Mouse (Mus musculus) spleen, adult 18-20 months (tissue): ENCODE data around the gene Krtap2-4.

Source experiments
- DNase-seq, 2 experiments: peaks; one replicate each; pipeline ENCODE4 v3.0.0; 2022; ENCODE audit warnings: mixed read lengths in 2 of 2

Gene Krtap2-4

DNA sequence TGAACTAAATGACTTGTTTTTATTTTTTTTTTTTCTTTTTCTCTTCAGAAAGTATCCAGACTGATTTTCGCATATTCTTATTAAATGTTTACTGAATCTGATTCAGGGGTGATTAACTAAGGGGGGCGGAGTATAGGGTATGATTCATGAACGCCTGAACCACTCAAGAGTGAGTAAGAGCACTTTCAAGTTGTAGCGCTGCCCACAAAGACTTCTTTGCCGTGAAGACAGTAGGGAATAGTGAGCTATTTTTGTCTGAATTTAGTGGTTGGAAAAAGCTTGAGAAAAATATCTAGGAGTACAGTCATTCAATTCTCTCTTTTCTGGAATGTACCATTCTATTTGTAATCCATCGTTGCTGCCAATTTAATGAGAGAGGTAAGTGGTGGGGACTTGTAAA lies 33.1 kb downstream of the Krtap2-4 start:
- DNase-seq, result no peak

DNA sequence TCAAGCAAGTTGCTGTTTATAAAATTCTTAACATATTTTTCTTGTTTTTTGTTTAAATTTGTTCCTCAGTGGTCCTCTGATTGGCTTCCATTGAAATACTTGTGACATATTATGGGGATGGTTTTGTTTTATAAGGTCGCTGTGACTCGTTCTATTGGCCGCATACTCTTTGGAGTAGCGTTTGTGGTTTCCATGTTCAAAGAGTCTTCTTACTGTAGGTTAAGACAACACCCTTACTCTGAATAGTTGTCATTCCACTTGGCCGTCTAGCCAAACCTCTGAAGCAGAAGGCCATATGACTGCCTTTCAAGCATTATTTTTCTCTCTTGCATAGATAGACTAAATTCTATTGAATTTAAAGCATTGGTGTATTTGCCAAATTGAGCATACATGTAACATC lies 33.6 kb downstream of the Krtap2-4 start:
- no peak for DNase-seq

DNA sequence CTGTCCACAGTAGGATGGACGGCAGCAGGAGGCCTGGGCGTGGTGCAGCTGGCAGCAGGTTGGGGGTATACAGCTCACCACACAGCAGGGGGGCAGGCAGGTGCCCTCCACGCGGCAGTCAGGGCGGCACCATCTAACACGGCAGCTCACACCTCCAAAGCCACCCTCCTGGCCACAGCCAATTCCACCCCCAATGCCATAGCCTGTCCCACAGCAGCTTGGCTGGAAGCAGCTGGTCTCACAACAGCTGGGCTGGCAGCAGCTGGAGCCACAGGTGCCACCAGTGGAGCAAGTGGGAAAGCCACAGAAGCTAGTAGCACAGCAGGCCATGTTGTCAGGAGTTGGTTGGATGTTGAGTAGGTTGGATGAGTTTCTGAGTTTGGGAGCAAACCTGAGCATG lies 34.0 kb downstream of the Krtap2-4 start, which contains the start of gene Krtap1-5:
Gene Krtap1-5 (minus strand): TSS at position 381 of the 400 bp plus-strand sequence.
- DNase-seq, result no peak

DNA sequence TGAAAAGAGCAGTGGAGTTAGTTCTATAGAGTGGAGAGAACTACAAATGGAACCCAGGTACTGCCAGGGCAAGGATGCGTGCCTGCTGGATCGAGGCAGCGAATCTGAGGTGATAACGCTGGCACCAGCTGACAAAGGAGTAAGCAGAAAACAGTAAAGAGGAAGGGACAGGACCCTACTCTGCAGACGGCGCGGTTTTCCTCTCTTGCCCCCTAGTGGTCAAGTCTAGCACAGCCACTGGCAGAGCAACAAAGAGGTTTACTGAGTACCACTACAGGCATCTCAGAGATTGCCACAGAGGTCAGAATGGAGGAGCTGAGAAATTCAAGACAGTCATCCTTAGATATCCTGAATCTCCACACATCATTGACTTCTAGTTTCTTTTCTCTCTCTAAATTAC lies 40.5 kb downstream of the Krtap2-4 start:
- DNase-seq, result peak; percentile 14 to 51

DNA sequence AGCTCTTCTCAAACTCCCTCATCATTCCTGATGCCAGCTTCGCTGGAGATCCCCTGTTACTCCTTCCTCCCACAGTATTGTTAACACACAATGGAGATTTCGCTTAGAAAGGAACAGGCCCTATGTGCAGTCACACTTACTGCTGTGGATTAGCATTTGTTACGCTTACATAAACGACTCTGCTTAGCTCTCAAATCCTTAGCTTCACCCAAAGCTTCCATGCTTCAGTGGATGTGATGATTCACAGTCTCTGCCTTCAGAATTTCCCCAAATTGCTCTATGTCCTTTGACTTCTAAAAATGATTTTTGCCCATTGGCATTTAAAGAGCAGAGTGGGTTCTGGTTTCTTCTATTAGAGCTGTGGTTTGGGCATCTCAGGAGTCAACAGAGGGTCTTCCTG lies 41.5 kb downstream of the Krtap2-4 start:
- DNase-seq, result no peak

DNA sequence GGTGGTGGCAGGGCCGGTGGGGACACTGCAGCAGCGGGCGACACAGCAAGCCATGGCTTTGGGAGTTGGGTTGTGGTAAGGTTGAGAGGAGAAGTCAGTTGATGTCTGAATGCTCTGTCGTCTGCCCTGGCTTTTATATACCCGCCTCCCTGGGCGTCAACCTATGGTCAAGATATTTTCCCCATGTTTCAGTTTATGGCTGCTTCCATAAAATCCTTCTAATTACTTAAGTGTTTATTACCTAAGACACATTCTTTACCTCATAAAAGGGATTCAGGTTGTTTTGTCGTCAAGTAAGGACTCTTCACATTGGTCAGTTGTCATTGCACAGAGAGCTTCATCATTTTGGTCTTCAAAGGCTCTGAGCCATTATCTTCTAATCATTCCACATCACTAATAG lies 48.1 kb downstream of the Krtap2-4 start, which contains the start of gene Krtap3-1:
Gene Krtap3-1 (minus strand): TSS at position 101 of the 400 bp plus-strand sequence.
- no peak for DNase-seq
